Mouse (Mus musculus): ENCODE measurements at regions not wholly inside any gene's neighbourhood (a gene's known extent, or its start where the extent isn't known, plus 50 kb on each side); places are given as distances from the start of the nearest gene placed in this dataset.

DNA sequence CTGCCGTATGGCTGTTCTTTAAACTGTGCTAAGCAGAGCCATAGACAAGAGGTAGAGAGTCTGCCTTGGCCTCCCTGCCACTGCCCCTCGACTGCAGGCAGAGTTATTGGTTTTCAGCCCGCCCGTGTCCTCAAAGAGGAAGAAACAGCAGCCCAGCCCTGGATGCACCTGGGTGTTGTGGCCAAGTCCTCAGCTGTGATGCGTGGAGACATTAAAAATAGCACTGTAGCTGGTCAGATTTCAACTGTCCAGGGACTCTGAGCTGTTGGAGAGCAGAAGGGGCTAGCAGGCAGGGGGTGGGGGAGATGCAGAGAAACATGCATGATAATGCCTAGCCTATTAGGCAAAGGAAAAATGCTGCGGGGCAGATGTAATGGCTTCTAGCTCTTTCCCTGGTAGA, 327.1 kb upstream of the Clint1 start:
- Histone ChIP-seq H3K27ac (no peak overlapping the region), H3K4me1 (no peaks in the 10 kb centered on the region), H3K27me3 (no peaks in the 10 kb centered on the region), H3K9me3 (no peaks in the 10 kb centered on the region), H3K4me3 (no peak overlapping the region), H3K4me2 (no peak overlapping the region), H3K36me3 (no peaks in the 10 kb centered on the region), H3K9ac (no peak overlapping the region)
- no peak for ATAC-seq (ENCODE audit: borderline replicate concordance, extremely low read depth, low FRiP score, low TSS enrichment)
- 48% methylated on average over 6 of the region's 6 CpGs for WGBS

DNA sequence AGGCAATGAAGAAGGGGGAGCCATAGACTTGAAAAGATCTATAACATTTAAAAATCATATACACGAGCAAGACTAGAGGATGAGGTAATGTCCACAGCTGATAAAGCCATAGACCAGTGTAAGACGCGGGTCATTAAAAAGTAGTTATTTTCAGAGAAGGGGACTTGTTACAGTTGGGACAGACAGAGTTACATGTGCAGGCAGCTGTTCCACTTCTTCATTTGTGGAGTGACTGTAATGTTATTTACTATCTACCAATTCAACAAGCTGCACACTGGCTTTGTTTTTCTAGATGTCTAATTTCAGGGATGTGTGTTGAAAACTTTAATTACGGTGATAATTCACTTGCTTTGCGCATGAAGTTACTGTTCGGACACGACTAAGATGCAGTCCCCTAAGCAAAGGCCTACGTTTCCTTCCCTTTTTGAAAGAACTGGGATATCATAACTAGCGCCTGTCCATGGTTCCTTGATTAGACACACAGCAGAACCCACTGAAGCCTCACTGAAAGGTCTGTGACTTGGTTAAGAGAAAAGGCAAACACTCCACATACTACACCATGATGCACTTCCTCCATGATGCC, 320.7 kb upstream of the Clint1 start:
- H3K27ac ChIP-seq: no peak overlapping the region
- H3K4me1 ChIP-seq: no peaks in the 10 kb centered on the region
- H3K9me3 ChIP-seq: no peaks in the 10 kb centered on the region
- H3K9ac ChIP-seq: no peak overlapping the region
- WGBS: 82% methylated on average over 9 of the region's 9 CpGs
- no peaks in the 10 kb centered on the region for H3K36me3 ChIP-seq
- ATAC-seq (ENCODE audit: borderline replicate concordance, extremely low read depth, low FRiP score, low TSS enrichment): no peak
- no peak overlapping the region for H3K4me3 ChIP-seq
- H3K4me2 ChIP-seq: no peak overlapping the region
- H3K27me3 ChIP-seq: no peaks in the 10 kb centered on the region

DNA sequence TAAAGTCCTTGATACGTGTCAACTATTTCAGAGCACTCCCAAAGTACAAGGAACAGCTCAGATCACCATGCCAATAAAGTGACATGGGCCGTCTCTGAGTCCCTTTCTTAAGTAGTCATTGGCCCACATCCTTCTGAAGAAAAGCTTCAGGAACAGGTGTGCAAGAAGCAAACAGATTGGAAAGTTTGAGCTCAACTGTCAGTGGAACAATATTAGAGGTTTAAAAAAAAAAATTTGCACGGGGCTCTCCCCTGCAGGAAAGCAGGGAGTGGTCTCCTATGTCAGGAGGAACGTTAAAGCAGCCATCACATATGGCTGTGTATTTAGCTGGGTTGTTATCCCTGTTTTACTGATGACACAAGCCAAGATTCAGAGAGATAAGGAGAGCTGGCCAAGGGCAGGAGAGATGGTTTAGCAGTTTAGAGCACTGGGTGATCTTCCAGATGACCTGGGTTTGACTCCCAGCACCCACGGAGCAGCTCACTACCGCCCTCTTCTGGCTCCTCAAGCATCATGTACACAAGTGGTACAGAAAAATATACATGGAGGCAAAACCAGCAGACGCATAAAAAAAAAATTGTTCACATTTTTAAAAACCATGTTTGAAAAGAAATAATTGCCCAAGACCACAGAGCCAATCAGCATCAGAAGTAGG, 318.3 kb upstream of the Clint1 start:
- 37% methylated on average over 7 of the region's 7 CpGs for WGBS
- ATAC-seq (ENCODE audit: borderline replicate concordance, extremely low read depth, low FRiP score, low TSS enrichment): no peak

DNA sequence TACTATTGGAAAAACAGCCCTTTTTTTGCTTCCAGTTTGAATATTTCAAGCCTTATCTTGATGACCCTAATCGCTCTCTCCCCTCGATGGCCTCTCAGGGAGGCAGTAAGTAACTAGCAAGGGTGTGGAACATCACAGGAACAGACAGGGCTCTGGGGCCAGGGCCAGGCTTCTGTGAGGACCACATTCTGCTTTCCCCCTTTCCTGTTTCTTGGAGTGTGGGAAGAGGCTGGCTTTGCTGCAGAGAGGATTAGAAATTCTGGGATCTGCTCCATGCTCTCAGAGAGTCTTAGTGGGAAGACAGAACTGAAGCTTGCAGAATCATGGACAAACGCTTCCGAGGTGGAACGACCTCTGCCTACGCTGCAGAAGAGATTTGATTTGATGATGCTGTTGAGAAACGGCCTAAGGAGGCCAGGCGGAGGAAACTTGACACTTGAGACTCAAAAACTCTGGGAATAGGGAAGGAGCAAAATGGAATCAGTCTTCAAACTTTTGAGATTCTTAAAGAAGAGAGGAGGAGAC, 316.3 kb upstream of the Clint1 start:
- ATAC-seq (ENCODE audit: borderline replicate concordance, extremely low read depth, low FRiP score, low TSS enrichment): no peak
- WGBS: 25% methylated on average over 8 of the region's 8 CpGs
- no peak overlapping the region for H3K27ac ChIP-seq

More for the DNA sequence above, 318.3 kb upstream of the Clint1 start:
- no peak overlapping the region for H3K9ac ChIP-seq
- no peaks in the 10 kb centered on the region for H3K36me3 ChIP-seq
- no peak overlapping the region for H3K4me2 ChIP-seq
- peaks cover 6% of the 10 kb centered on the region for H3K4me1 ChIP-seq
- no peaks in the 10 kb centered on the region for H3K9me3 ChIP-seq
- no peak overlapping the region for H3K27ac ChIP-seq
- no peak overlapping the region for H3K4me3 ChIP-seq
- no peaks in the 10 kb centered on the region for H3K27me3 ChIP-seq

DNA sequence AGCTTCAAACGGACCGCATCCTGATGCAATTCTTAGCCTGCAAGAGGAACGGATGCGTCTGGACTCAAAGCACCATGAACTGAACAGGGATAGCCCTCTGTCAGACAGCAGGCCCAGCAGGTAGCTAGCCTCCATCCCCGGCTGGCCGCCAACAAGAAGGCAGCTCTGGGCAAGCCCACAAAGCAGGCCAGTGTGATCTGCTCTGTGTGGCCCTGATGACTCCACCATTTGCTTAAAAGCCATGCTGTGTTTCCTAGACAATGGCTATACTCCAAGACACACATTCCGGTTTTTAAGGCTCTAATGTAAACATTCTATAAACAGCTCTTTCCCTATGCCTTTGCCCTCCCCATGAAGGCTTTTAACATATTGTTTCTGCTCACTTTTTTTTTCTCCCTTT, 313.8 kb upstream of the Clint1 start:
- WGBS: 49% methylated on average over 7 of the region's 7 CpGs
- no peaks in the 10 kb centered on the region for H3K9me3 ChIP-seq
- no peak overlapping the region for H3K27ac ChIP-seq

More for the DNA sequence above, 316.3 kb upstream of the Clint1 start:
- H3K27me3 ChIP-seq: no peaks in the 10 kb centered on the region
- no peaks in the 10 kb centered on the region for H3K9me3 ChIP-seq
- no peak overlapping the region for H3K4me3 ChIP-seq
- no peak overlapping the region for H3K9ac ChIP-seq
- H3K4me1 ChIP-seq: peaks cover 11% of the 10 kb centered on the region
- no peaks in the 10 kb centered on the region for H3K36me3 ChIP-seq
- no peak overlapping the region for H3K4me2 ChIP-seq

DNA sequence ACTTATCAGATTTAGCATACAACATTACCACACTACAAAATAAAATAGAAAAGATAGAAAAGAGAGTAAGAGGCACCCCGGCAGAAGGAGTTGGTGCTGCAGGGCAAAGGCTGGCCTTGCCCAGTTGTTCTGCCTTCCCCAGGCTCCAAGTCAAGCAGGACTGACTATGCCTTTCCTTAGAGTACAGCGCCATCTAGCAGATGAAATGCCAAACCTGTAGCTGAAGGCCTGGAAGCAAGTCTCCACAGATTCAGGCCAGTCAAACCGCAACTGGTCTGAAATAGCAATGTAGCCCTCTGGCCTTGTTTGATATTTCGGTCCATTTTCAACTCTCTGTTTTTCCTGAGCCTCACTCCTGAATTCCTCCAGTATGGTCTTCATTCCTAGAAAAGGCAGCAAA, 312.4 kb upstream of the Clint1 start:
- Histone ChIP-seq H3K36me3 (no peaks in the 10 kb centered on the region), H3K9me3 (no peaks in the 10 kb centered on the region), H3K27me3 (no peaks in the 10 kb centered on the region), H3K9ac (no peak overlapping the region), H3K4me2 (no peak overlapping the region), H3K4me3 (no peak overlapping the region), H3K4me1 (peaks cover 11% of the 10 kb centered on the region), H3K27ac (no peak overlapping the region)
- ATAC-seq (ENCODE audit: borderline replicate concordance, extremely low read depth, low FRiP score, low TSS enrichment): 0 out of 2 replicates have a peak, but pooled peaks have one; percentile 27
- WGBS: 40% methylated on average over 4 of the region's 4 CpGs

More for the DNA sequence above, 313.8 kb upstream of the Clint1 start:
- H3K4me2 ChIP-seq: no peak overlapping the region
- peak; percentile 55; the same call in 1 of the 2 replicates for ATAC-seq (ENCODE audit: borderline replicate concordance, extremely low read depth, low FRiP score, low TSS enrichment)
- H3K36me3 ChIP-seq: no peaks in the 10 kb centered on the region
- H3K9ac ChIP-seq: no peak overlapping the region
- H3K27me3 ChIP-seq: no peaks in the 10 kb centered on the region
- H3K4me1 ChIP-seq: peaks cover 11% of the 10 kb centered on the region
- H3K4me3 ChIP-seq: no peak overlapping the region

DNA sequence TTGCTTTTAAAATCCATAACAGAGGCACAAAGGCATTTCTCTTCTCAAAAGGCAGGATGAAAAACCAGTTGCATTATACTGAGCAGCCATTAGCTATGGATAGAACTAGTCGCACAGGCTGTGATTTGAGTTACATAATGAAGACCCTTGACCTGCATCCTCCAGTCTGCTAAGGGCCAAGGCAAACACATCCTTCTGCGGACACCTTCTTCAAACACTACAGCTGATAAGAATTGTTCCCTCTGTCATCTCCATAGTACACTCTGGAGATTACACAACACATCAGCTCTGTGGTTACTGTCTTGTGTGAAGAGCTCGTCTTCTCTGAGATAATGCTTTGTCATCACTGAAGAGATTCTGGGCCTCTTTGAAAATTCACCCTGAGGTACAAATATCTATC, 307.3 kb upstream of the Clint1 start:
- no peaks in the 10 kb centered on the region for H3K9me3 ChIP-seq
- no peaks in the 10 kb centered on the region for H3K4me1 ChIP-seq
- no peaks in the 10 kb centered on the region for H3K36me3 ChIP-seq
- WGBS: 37% methylated on average over 3 of the region's 3 CpGs
- H3K27ac ChIP-seq: no peak overlapping the region
- ATAC-seq (ENCODE audit: borderline replicate concordance, extremely low read depth, low FRiP score, low TSS enrichment): no peak
- no peak overlapping the region for H3K4me2 ChIP-seq
- no peak overlapping the region for H3K9ac ChIP-seq
- H3K27me3 ChIP-seq: no peaks in the 10 kb centered on the region
- no peak overlapping the region for H3K4me3 ChIP-seq

DNA sequence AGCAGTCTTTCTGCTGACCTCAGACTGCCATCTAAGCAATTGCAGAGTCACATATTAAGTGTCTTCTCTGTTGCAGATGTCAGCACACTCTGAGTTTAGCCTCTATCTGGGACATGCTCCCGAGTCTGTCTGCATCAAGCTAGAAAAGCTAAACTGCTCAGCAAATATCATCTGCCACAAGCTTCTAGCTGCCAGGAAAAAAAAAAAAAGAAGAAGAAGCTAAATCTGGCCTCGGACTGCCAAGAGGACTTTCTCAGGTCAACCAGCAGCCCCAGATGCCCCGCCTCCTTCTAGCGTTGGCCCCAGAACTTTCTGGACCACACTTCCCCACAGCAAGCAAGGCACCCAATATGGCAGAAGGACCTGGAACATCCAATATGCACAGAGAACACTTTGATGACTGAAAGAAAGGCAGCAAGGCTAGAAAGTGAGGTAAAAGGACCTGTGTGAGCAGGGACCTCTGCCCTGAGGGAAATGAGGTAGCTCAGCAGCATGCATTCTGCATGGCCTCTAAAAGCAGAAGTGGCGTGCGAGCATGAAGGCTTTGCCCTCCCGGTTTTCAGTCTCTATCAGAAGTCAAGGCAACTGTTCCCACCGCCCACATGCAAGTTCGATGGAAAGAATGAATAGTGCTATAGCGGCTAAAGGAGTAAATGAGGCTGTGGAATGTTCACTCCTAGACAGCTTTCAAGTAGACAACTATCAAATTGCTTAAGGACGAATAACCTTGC, 305.8 kb upstream of the Clint1 start:
- no peaks in the 10 kb centered on the region for H3K27me3 ChIP-seq
- WGBS: 76% methylated on average over 11 of the region's 11 CpGs
- no peak for ATAC-seq (ENCODE audit: borderline replicate concordance, extremely low read depth, low FRiP score, low TSS enrichment)
- no peaks in the 10 kb centered on the region for H3K4me1 ChIP-seq
- no peak overlapping the region for H3K4me3 ChIP-seq
- no peaks in the 10 kb centered on the region for H3K9me3 ChIP-seq
- no peaks in the 10 kb centered on the region for H3K36me3 ChIP-seq
- H3K4me2 ChIP-seq: no peak overlapping the region
- no peak overlapping the region for H3K9ac ChIP-seq
- H3K27ac ChIP-seq: no peak overlapping the region

DNA sequence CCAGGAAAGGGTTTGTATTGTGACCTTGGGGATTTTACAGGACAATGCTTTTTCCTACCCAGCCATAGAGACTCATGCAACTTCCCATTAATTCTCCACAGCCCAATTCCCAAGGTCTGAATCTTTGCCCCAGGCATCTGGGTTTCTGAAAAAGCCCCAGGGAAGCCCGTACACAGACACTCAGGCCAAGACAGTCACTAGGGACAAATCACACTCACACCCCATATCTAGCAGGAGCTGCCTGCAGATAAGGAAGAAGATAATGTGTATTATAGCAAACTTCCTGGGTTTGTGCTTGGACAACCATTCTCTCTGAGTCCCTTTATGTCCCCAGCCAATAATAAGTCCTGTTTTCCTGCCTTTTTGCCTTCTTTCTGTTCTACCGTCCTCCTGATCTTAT, 305.0 kb upstream of the Clint1 start:
- 42% methylated on average over 2 of the region's 2 CpGs for WGBS
- no peak overlapping the region for H3K4me3 ChIP-seq
- H3K4me2 ChIP-seq: no peak overlapping the region
- H3K9me3 ChIP-seq: no peaks in the 10 kb centered on the region
- ATAC-seq (ENCODE audit: borderline replicate concordance, extremely low read depth, low FRiP score, low TSS enrichment): no peak
- H3K27ac ChIP-seq: no peak overlapping the region
- no peaks in the 10 kb centered on the region for H3K36me3 ChIP-seq
- no peaks in the 10 kb centered on the region for H3K4me1 ChIP-seq
- no peak overlapping the region for H3K9ac ChIP-seq
- no peaks in the 10 kb centered on the region for H3K27me3 ChIP-seq

DNA sequence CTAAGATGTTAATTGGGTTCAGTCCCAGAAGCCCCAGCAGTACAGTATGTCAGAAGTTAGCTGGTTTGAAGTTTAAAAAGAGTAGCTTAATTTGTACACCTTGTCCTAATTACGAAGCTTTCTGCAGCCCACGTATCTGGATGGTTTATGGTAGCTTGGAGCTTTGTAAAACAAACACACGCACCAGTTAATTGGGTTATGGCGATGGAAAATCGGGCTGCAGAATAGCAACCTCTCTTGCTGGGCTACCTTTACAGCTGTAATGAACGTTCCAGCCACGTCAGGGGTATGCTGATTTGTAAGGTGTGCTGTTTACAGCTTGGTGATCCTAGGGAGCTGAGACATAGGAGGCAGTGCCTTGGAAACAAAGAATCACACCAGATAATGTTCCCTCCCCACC, 301.5 kb upstream of the Clint1 start:
- Histone ChIP-seq H3K4me1 (no peaks in the 10 kb centered on the region), H3K9ac (no peak overlapping the region), H3K36me3 (no peaks in the 10 kb centered on the region), H3K4me3 (no peak overlapping the region), H3K27me3 (no peaks in the 10 kb centered on the region), H3K27ac (no peak overlapping the region), H3K4me2 (no peak overlapping the region), H3K9me3 (no peaks in the 10 kb centered on the region)
- 51% methylated on average over 7 of the region's 7 CpGs for WGBS
- no peak for ATAC-seq (ENCODE audit: borderline replicate concordance, extremely low read depth, low FRiP score, low TSS enrichment)

DNA sequence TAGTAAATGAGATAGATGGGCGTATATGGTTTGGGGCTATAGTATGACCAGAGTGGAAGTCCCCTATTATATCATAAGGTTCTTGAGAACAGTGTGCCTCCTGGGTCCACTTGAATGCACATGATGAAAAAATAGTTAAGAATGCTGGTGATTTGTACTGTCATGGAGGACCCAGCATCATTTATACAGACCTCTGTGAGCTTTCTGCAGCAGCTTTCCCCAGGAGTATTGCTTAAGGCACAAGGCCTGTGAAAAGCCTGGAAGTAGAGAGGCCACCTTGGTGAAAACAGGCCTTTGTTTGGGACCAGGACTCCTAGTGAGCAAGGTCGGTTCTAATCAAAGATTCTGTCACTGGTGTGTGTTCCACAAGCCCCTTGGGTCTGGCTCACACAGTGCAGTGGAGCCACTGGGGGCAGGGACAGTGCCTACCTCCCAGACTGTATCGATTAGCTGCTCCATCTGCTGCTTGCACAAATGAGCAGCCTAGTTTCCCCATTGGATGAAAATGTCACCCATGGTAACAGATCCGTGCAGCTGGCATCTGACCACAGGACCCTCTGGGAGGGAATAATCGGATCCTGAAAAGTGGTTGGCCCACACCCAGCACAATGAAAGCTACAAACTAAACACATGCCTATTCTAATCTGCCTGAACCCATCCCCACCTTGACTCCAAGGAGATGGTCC, 274.2 kb upstream of the Clint1 start:
- H3K4me2 ChIP-seq: no peak overlapping the region
- no peak; the same call in 1 of the 2 replicates for ATAC-seq (ENCODE audit: borderline replicate concordance, extremely low read depth, low FRiP score, low TSS enrichment)
- no peaks in the 10 kb centered on the region for H3K27me3 ChIP-seq
- no peak overlapping the region for H3K27ac ChIP-seq
- no peaks in the 10 kb centered on the region for H3K36me3 ChIP-seq
- WGBS: 59% methylated on average over 5 of the region's 5 CpGs
- H3K9ac ChIP-seq: no peak overlapping the region
- H3K4me3 ChIP-seq: no peak overlapping the region
- no peaks in the 10 kb centered on the region for H3K9me3 ChIP-seq
- no peaks in the 10 kb centered on the region for H3K4me1 ChIP-seq

DNA sequence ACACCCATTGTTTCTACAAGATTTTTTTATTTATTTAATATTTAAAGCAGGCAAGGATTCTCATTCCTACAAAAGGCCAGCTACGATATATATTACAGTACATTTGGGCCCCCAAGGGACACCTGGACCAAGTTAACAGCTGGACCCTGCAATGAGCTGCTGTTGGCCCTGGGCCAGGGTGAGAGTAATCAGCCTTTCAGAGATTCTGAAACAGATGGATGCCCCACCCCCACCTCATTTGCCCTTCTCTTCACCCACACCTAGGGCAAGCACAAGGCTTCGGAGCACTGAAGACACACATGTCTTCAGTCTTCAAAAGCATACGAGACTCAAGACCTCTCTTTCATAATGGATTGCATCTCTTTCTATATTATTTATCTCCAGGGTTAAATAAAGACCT, 259.5 kb upstream of the Clint1 start:
- H3K4me3 ChIP-seq: no peak overlapping the region
- ATAC-seq (ENCODE audit: borderline replicate concordance, extremely low read depth, low FRiP score, low TSS enrichment): no peak
- no peak overlapping the region for H3K9ac ChIP-seq
- no peaks in the 10 kb centered on the region for H3K36me3 ChIP-seq
- no peaks in the 10 kb centered on the region for H3K9me3 ChIP-seq
- H3K4me2 ChIP-seq: no peak overlapping the region
- H3K4me1 ChIP-seq: no peaks in the 10 kb centered on the region
- WGBS: 50% methylated on average over 3 of the region's 3 CpGs
- H3K27me3 ChIP-seq: no peaks in the 10 kb centered on the region
- H3K27ac ChIP-seq: no peak overlapping the region
